Mouse (Mus musculus) left cerebral cortex, postnatal 4 days (tissue): ENCODE data around the gene Ftl1. TPM values are rescaled to one million over a fixed set of nuclear protein-coding genes. Genes with fewer than 3 reads are reported as not detected.

Experiments used
- DNase-seq: peaks from one replicate; pipeline ENCODE4 v3.0.0-alpha.2; 2022
- intact Hi-C: fragments of 180-260 bp; cut with DNase I; formaldehyde crosslinking; loops from one replicate; pipeline ENCODE4 v1.15.1; 2025
- microRNA-seq: library from miRNA; unstranded; fragments of <30 nt; microRNA quantifications from one replicate; pipeline ENCODE4 v1.2.0, GENCODE M21; 2022
- total RNA-seq, 2 experiments: library from RNA; stranded (reverse); gene quantifications; 2 replicates each; pipeline ENCODE4 v1.2.3; 2021

Gene Ftl1
- total RNA-seq, 2 experiments from 2014 or later: 708 to 725 TPM

- DNase-seq: no peak
- intact Hi-C loops: no loop called here
Measured at GRCm38 (mm10) chr7:45414740-45415224, 44.9 kb downstream of the Ftl1 start.

- no peak for DNase-seq
- intact Hi-C loops: no loop called here
Measured at GRCm38 (mm10) chr7:45413864-45414739, 45.6 kb downstream of the Ftl1 start.

- DNase-seq: no peak
- intact Hi-C loops: no loop called here
Measured at GRCm38 (mm10) chr7:45413113-45413863, 46.4 kb downstream of the Ftl1 start, which contains the start of gene Ntf5. Gene Ntf5 (plus strand): TSS chr7:45413695.

- intact Hi-C loops: no loop called here
- DNase-seq: no peak
Measured at GRCm38 (mm10) chr7:45412421-45412820, 47.3 kb downstream of the Ftl1 start.

- no peak for DNase-seq
- intact Hi-C loops: no loop called here
Measured at GRCm38 (mm10) chr7:45409497-45410163, 50.1 kb downstream of the Ftl1 start.

- DNase-seq: no peak
- intact Hi-C loops: no loop called here
Measured at GRCm38 (mm10) chr7:45408949-45409348, 50.7 kb downstream of the Ftl1 start.

- no peak for DNase-seq
- intact Hi-C loops: no loop called here
Measured at GRCm38 (mm10) chr7:45408351-45408750, 51.3 kb downstream of the Ftl1 start.

Small RNAs within 50 kb of the gene (microRNA-seq; reads per million reads assigned to microRNA genes)
- not detected for gene Gm22133

Other genes starting within 250 kb of the Ftl1 start
- gene Dkkl1, start 247.7 kb downstream of the Ftl1 start, total RNA-seq: 10 to 100 TPM; 14.5 to 18.3 TPM
- gene Tead2, start 244.1 kb downstream of the Ftl1 start, total RNA-seq: 10 to 100 TPM; 15.1 to 17.6 TPM
- 1 to 10 TPM; 2.5 to 2.6 TPM for gene Cd37, start 220.8 kb downstream of the Ftl1 start, total RNA-seq
- gene Slc6a16, start 218.8 kb downstream of the Ftl1 start, total RNA-seq: 1 to 10 TPM; 1.2 to 1.8 TPM
- gene Slc6a21, start 182.4 kb downstream of the Ftl1 start, total RNA-seq: not detected
- gene Trpm4, start 126.1 kb downstream of the Ftl1 start, total RNA-seq: 10 to 100 TPM; 32.1 to 33.8 TPM
- gene Hrc, start 124.6 kb downstream of the Ftl1 start, total RNA-seq: under 1 TPM; 0.36 to 0.38 TPM
- gene Ppfia3, start 92.9 kb downstream of the Ftl1 start, total RNA-seq: 100 to 1,000 TPM; 106 to 108 TPM
- gene Lin7b, start 89.3 kb downstream of the Ftl1 start, total RNA-seq: 10 to 100 TPM; 60.4 to 68.3 TPM
- 100 to 1,000 TPM; 453 to 460 TPM for gene Snrnp70, start 64.1 kb downstream of the Ftl1 start, total RNA-seq
- under 1 TPM in 1 of 2 experiments, not detected in 1; 0.16 TPM for gene Kcna7, start 54.2 kb downstream of the Ftl1 start, total RNA-seq
- gene Ntf5, start 46.2 kb downstream of the Ftl1 start, total RNA-seq: under 1 TPM in 1 of 2 experiments, not detected in 1; 0.30 TPM
- not detected for gene Lhb, start 39.1 kb downstream of the Ftl1 start, total RNA-seq
- 10 to 100 TPM; 17.8 to 18.7 TPM for gene Gys1, start 25.0 kb downstream of the Ftl1 start, total RNA-seq
- gene Ruvbl2, start 21.8 kb downstream of the Ftl1 start, total RNA-seq: 10 to 100 TPM; 54.2 to 60.3 TPM
- 100 to 1,000 TPM; 116 to 119 TPM for gene Bax, start 7.0 kb upstream of the Ftl1 start, total RNA-seq
- under 1 TPM; 0.22 to 0.24 TPM for gene Tulp2, start 22.0 kb upstream of the Ftl1 start, total RNA-seq
- gene Gm45808, start 26.9 kb upstream of the Ftl1 start, total RNA-seq: not detected
- 1 to 10 TPM; 2.6 to 3.2 TPM for gene Dhdh, start 28.9 kb upstream of the Ftl1 start, total RNA-seq
- gene Nucb1, start 50.5 kb upstream of the Ftl1 start, total RNA-seq: 100 to 1,000 TPM; 110 to 116 TPM
- 10 to 100 TPM; 19.0 to 24.6 TPM for gene Ppp1r15a, start 66.4 kb upstream of the Ftl1 start, total RNA-seq
- 1 to 10 TPM in 1 of 2 experiments, under 1 TPM in 1; 0.90 to 2.7 TPM for gene Plekha4, start 66.4 kb upstream of the Ftl1 start, total RNA-seq
- not detected for gene Hsd17b14, start 95.0 kb upstream of the Ftl1 start, total RNA-seq
- gene Bcat2, start 110.3 kb upstream of the Ftl1 start, total RNA-seq: 10 to 100 TPM; 22.9 to 25.3 TPM
- not detected for gene Fgf21, start 155.6 kb upstream of the Ftl1 start, total RNA-seq
- gene Fut1, start 157.4 kb upstream of the Ftl1 start, total RNA-seq: under 1 TPM in 1 of 2 experiments, not detected in 1; 0.14 TPM
- under 1 TPM in 1 of 2 experiments, not detected in 1; 0.20 TPM for gene Izumo1, start 161.9 kb upstream of the Ftl1 start, total RNA-seq
- 10 to 100 TPM; 23.5 to 25.1 TPM for gene Rasip1, start 167.6 kb upstream of the Ftl1 start, total RNA-seq
- gene Mamstr, start 180.1 kb upstream of the Ftl1 start, total RNA-seq: 1 to 10 TPM; 1.7 to 2.6 TPM
- not detected for gene Fut2, start 206.5 kb upstream of the Ftl1 start, total RNA-seq
- under 1 TPM in 1 of 2 experiments, not detected in 1; 0.34 TPM for gene Ntn5, start 224.1 kb upstream of the Ftl1 start, total RNA-seq
- gene Sec1, start 234.5 kb upstream of the Ftl1 start, total RNA-seq: under 1 TPM; 0.18 to 0.20 TPM
- 100 to 1,000 TPM; 136 to 144 TPM for gene Car11, start 240.0 kb upstream of the Ftl1 start, total RNA-seq
- gene Dbp, start 245.2 kb upstream of the Ftl1 start, total RNA-seq: 10 to 100 TPM; 19.1 to 22.2 TPM